Mouse (Mus musculus) ovary, postnatal 14 days (tissue): ENCODE results near the gene Tapt1.
"Not testable (repeated sequence)": the region's sequence is repeated elsewhere in the genome, so short reads cannot be mapped to it uniquely, and the experiment has no call there.

Experiments used
- DNase-seq: peaks from one replicate; pipeline ENCODE4 v3.0.0; 2022; ENCODE audit warnings: low spot score

The Tapt1 gene

DNA sequence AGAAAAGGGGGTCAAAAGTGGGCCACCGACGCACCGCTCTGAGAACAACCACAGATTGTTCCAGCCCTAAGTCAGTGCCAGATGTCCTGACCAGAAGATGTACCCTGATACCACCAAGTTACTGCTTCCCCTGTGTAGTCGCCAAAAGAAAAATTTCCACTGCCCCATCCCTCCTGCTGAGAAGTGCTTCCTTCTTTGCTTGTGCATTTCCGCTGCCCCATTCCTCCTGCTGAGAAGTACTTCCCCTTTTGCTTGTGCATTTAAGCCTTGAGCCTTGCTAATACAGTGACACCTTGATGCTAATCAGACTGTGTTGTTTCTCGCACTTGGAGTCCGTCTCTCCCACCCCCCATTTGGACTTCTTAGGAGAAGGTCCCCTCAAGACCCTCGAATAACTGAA is 99.9 kb downstream of the Tapt1 start:
- not testable (repeated sequence) for DNase-seq
